Mouse (Mus musculus) kidney, adult 8-10 months (tissue): Measurements from ENCODE around the gene Cdipt.

ENCODE experiments used
- DNase-seq, 2 experiments: peaks; one replicate each; pipeline ENCODE4 v3.0.0; 2022

The Cdipt gene

GRCm38 (mm10) chr7:127026161-127026600, 50.5 kb downstream of the Cdipt start:
- peak; percentile 74 to 78 for DNase-seq

- DNase-seq = no peak
Measured at GRCm38 (mm10) chr7:127026616-127026983, 50.9 kb downstream of the Cdipt start.

- peak; percentile 99 to 100 for DNase-seq
Measured at GRCm38 (mm10) chr7:127026984-127027726, 51.4 kb downstream of the Cdipt start, which contains the start of gene Maz. Gene Maz (minus strand): TSS chr7:127027037.

- no peak for DNase-seq
Measured at GRCm38 (mm10) chr7:127027885-127028284, 52.2 kb downstream of the Cdipt start.
